Mouse (Mus musculus) kidney, embryonic 16.5 days (tissue): ENCODE data around the gene Repin1. TPM values are rescaled to one million over a fixed set of nuclear protein-coding genes. Genes with fewer than 3 reads are reported as not detected.

Experiments used
- ATAC-seq: fragments of 200-750 bp; cut with Nextera tagmentation; 2 replicates; pipeline ENCODE4 v1.8.0; 2017; ENCODE audit warnings: moderate TSS enrichment; ENCODE audit not compliant: low FRiP score, low TSS enrichment
- H3K27ac ChIP-seq: fragments of 300-500 bp; sonication (generic); 2 replicates; pipeline ENCODE4 v1.5.1; 2014; ENCODE audit warnings: low read length
- H3K27me3 ChIP-seq: fragments of 300-500 bp; sonication (generic); 2 replicates; pipeline ENCODE4 v1.6.1; 2014; ENCODE audit warnings: low read length, control low read depth, mixed read lengths; ENCODE audit not compliant: insufficient read depth
- H3K36me3 ChIP-seq: fragments of 300-500 bp; sonication (generic); 2 replicates; pipeline ENCODE4 v1.6.1; 2014; ENCODE audit warnings: low read length, control low read depth, mixed read lengths; ENCODE audit not compliant: insufficient read depth
- H3K4me1 ChIP-seq: fragments of 300-500 bp; sonication (generic); 2 replicates; pipeline ENCODE4 v1.6.1; 2014; ENCODE audit warnings: low read length, control low read depth, mixed read lengths; ENCODE audit not compliant: insufficient read depth
- H3K4me2 ChIP-seq: fragments of 300-500 bp; sonication (generic); replicated peaks from 2 replicates; pipeline ENCODE4 v1.6.1; 2014; ENCODE audit warnings: low read depth, low read length
- H3K4me3 ChIP-seq: fragments of 300-500 bp; sonication (generic); 2 replicates; pipeline ENCODE4 v1.5.1; 2014; ENCODE audit warnings: mild to moderate bottlenecking, low read length
- H3K9ac ChIP-seq: fragments of 300-500 bp; sonication (generic); replicated peaks from 2 replicates; pipeline ENCODE4 v1.6.1; 2014; ENCODE audit warnings: low read length
- H3K9me3 ChIP-seq: fragments of 300-500 bp; sonication (generic); 2 replicates; pipeline ENCODE4 v1.6.1; 2016; ENCODE audit warnings: low read length, control low read depth
- WGBS: fragments of 180-500 bp; shearing (Covaris S2); extraction: QIAGEN DNeasy Blood & Tissue Kit; methylation state at CpG from one replicate; pipeline ENCODE4 v1.1.7; 2014; 5-methylcytosine and 5-hydroxymethylcytosine counted together
- polyA plus RNA-seq: library from polyadenylated mRNA; unstranded; fragments of >200 nt; fragmentation: Nextera tagmentation; extraction: Ambion mirVana; gene quantifications from 2 replicates; pipeline ENCODE4 v1.2.1, GENCODE M21; 2015

The Repin1 gene
- polyA plus RNA-seq, 1 experiment from 2014 or later: 52.9 TPM

DNA sequence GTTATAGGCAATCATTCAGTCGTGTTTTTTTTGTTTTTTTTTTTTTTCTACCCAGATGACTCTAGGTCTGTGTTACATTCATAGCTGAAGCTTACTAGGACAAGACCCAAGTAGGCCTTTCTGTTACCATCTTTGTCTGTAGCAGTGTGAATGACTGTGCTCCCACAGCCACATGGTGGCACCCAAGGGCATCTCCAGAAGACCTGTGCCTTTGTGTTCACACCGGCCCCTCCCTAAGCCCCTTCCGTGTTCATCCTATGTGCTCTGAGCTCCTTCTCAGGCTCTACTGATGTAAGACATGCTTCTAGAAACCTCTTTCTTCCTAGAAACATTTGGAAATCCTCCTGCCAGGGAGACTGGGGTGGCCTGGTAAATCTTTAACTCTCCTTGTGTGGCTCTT, 53.3 kb downstream of the Repin1 start, which contains the start of gene Gimap8:
Gimap8 (plus strand) TSS at position 240 of the 400 bp plus-strand sequence.
- ATAC-seq: peak; percentile 61; the same call in 1 of the 2 replicates
- Histone ChIP-seq H3K9me3 (no peaks in the 10 kb centered on the region), H3K4me3 (no peak within 1 kb of the TSS), H3K4me2 (peak within 1 kb of the TSS; percentile 20), H3K27ac (no peak within 1 kb of the TSS), H3K36me3 (no peaks in the 10 kb centered on the region), H3K9ac (0 out of 2 replicates have a peak within 1 kb of the TSS, but pooled peaks have one; percentile 20), H3K4me1 (no peaks in the 10 kb centered on the region), H3K27me3 (no peaks in the 10 kb centered on the region)
- 33% methylated on average over 3 of the region's 3 CpGs for WGBS

DNA sequence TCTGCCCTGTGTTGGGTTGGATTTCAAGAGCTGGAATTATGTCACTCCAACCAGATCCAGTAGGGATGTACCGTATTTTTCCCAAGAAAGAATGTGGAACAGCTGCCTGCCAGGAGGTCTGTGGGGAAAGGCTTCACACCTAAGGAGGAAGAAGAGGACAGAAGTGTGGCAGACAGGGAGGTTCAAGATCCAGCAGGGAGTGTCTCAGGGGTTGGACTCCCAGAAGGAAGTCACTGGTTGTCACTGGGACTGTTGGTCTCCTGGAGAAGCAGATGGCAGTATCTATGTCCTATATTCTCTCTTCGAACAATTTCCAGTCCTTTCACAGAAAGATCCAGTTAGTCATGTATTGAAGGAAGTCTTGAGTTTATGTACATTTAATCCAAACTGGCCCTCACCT, 53.9 kb downstream of the Repin1 start:
- Histone ChIP-seq H3K4me1 (no peaks in the 10 kb centered on the region), H3K4me2 (peak overlapping the region; percentile 20; the same call in 1 of the 2 replicates), H3K27me3 (no peaks in the 10 kb centered on the region), H3K36me3 (no peaks in the 10 kb centered on the region), H3K27ac (no peak overlapping the region), H3K9ac (no peak overlapping the region), H3K9me3 (no peaks in the 10 kb centered on the region), H3K4me3 (no peak overlapping the region)
- no peak for ATAC-seq
- WGBS: 91% methylated on average over 2 of the region's 2 CpGs

Other genes with a start within 250 kb of the Repin1 start
- gene Krba1, start 198.3 kb upstream of the Repin1 start, polyA plus RNA-seq: 22.7 and 26.4 TPM in 2 replicates
- gene Zfp467, start 148.1 kb upstream of the Repin1 start, polyA plus RNA-seq: 32.0 and 33.9 TPM in 2 replicates
- 0.36 and 0.97 TPM in 2 replicates for gene Sspo, start 145.7 kb upstream of the Repin1 start, polyA plus RNA-seq
- 32.7 and 33.8 TPM in 2 replicates for gene Atp6v0e2, start 56.3 kb upstream of the Repin1 start, polyA plus RNA-seq
- gene Lrrc61, start 39.1 kb upstream of the Repin1 start, polyA plus RNA-seq: 14.3 and 14.5 TPM in 2 replicates
- 64.5 and 76.1 TPM in 2 replicates for gene Rarres2, start 21.1 kb upstream of the Repin1 start, polyA plus RNA-seq
- not detected in 2 replicates for gene Gm45021, start 4.3 kb upstream of the Repin1 start, polyA plus RNA-seq
- 0.69 TPM in 1 of 2 replicates, not detected in the other for gene Gm44965, start 58 bp downstream of the Repin1 start, polyA plus RNA-seq
- gene Zfp775, start 8.2 kb downstream of the Repin1 start, polyA plus RNA-seq: 7.5 and 9.3 TPM in 2 replicates
- 4.3 and 5.4 TPM in 2 replicates for gene AI854703, start 32.9 kb downstream of the Repin1 start, polyA plus RNA-seq
- 3.5 TPM in 2 replicates for gene Gimap8, start 53.4 kb downstream of the Repin1 start, polyA plus RNA-seq
- 12.7 and 14.8 TPM in 2 replicates for gene Gimap9, start 82.2 kb downstream of the Repin1 start, polyA plus RNA-seq
- 84.6 and 86.0 TPM in 2 replicates for gene Gimap4, start 90.7 kb downstream of the Repin1 start, polyA plus RNA-seq
- gene Gimap6, start 114.3 kb downstream of the Repin1 start, polyA plus RNA-seq: 59.4 and 67.3 TPM in 2 replicates
- gene Gm28053, start 124.7 kb downstream of the Repin1 start, polyA plus RNA-seq: 1.4 and 2.4 TPM in 2 replicates
- not detected in 2 replicates for gene Gimap7, start 124.7 kb downstream of the Repin1 start, polyA plus RNA-seq
- 39.5 and 43.2 TPM in 2 replicates for gene Gimap1, start 145.2 kb downstream of the Repin1 start, polyA plus RNA-seq
- 18.0 and 19.9 TPM in 2 replicates for gene Gimap5, start 152.3 kb downstream of the Repin1 start, polyA plus RNA-seq
- 0.19 TPM in 1 of 2 replicates, not detected in the other for gene Gimap3, start 177.0 kb downstream of the Repin1 start, polyA plus RNA-seq
- 194 and 227 TPM in 2 replicates for gene Tmem176a, start 247.0 kb downstream of the Repin1 start, polyA plus RNA-seq
- 479 and 496 TPM in 2 replicates for gene Tmem176b, start 247.6 kb downstream of the Repin1 start, polyA plus RNA-seq